Mouse (Mus musculus): Measurements from ENCODE around the gene Rbp3. TPM values are rescaled to one million over a fixed set of nuclear protein-coding genes. Genes with fewer than 3 reads are reported as not detected.

The Rbp3 gene
- polyA plus RNA-seq, 1 experiment from 2014 or later: 0.06 TPM

GRCm38 (mm10) chr14:33989201-33989600 lies 35.4 kb downstream of the Rbp3 start:
- no peak for ATAC-seq (ENCODE audit: low FRiP score, low read depth)
- H3K36me3 ChIP-seq: no peaks in the 10 kb centered on the region
- WGBS: 51% methylated on average over 3 of the region's 3 CpGs

GRCm38 (mm10) chr14:33991971-33992370 lies 38.2 kb downstream of the Rbp3 start:
- Histone ChIP-seq H3K36me3 (no peaks in the 10 kb centered on the region), H3K27me3 (no peaks in the 10 kb centered on the region), H3K9me3 (no peaks in the 10 kb centered on the region), H3K9ac (no peak overlapping the region), H3K4me1 (replicated peaks) (no peaks in the 10 kb centered on the region), H3K4me2 (no peak overlapping the region), H3K27ac (replicated peaks) (no peak overlapping the region), H3K4me3 (no peak overlapping the region)
- 81% methylated on average over 4 of the region's 4 CpGs for WGBS
- ATAC-seq (ENCODE audit: low FRiP score, low read depth): no peak

More at GRCm38 (mm10) chr14:33989201-33989600, 35.4 kb downstream of the Rbp3 start:
- Histone ChIP-seq H3K9ac (no peak overlapping the region), H3K27me3 (no peaks in the 10 kb centered on the region), H3K27ac (replicated peaks) (no peak overlapping the region), H3K4me3 (no peak overlapping the region), H3K4me2 (no peak overlapping the region), H3K4me1 (replicated peaks) (no peaks in the 10 kb centered on the region), H3K9me3 (no peaks in the 10 kb centered on the region)

GRCm38 (mm10) chr14:33993051-33993450 lies 39.2 kb downstream of the Rbp3 start:
- Histone ChIP-seq H3K36me3 (no peaks in the 10 kb centered on the region), H3K9ac (no peak overlapping the region), H3K27ac (replicated peaks) (no peak overlapping the region), H3K9me3 (no peaks in the 10 kb centered on the region), H3K4me2 (no peak overlapping the region), H3K4me1 (replicated peaks) (no peaks in the 10 kb centered on the region), H3K27me3 (no peaks in the 10 kb centered on the region), H3K4me3 (no peak overlapping the region)
- WGBS: 93% methylated on average over 9 of the region's 9 CpGs
- no peak for ATAC-seq (ENCODE audit: low FRiP score, low read depth)

- H3K27me3 ChIP-seq: no peaks in the 10 kb centered on the region
- H3K9ac ChIP-seq: no peak overlapping the region
- no peak overlapping the region for H3K27ac ChIP-seq (replicated peaks)
- ATAC-seq (ENCODE audit: low FRiP score, low read depth): no peak
- 92% methylated on average over 6 of the region's 6 CpGs for WGBS
- no peaks in the 10 kb centered on the region for H3K4me1 ChIP-seq (replicated peaks)
- H3K4me3 ChIP-seq: no peak overlapping the region
- H3K9me3 ChIP-seq: no peaks in the 10 kb centered on the region
- no peaks in the 10 kb centered on the region for H3K36me3 ChIP-seq
- no peak overlapping the region for H3K4me2 ChIP-seq
These were observed 39.9 kb downstream of the Rbp3 start for GRCm38 (mm10) chr14:33993521-33994289.

- Histone ChIP-seq H3K9ac (no peak overlapping the region), H3K27ac (replicated peaks) (no peak overlapping the region), H3K27me3 (no peaks in the 10 kb centered on the region), H3K4me1 (replicated peaks) (no peaks in the 10 kb centered on the region), H3K9me3 (no peaks in the 10 kb centered on the region), H3K4me2 (no peak overlapping the region), H3K4me3 (no peak overlapping the region), H3K36me3 (no peaks in the 10 kb centered on the region)
- 74% methylated on average over 6 of the region's 6 CpGs for WGBS
- ATAC-seq (ENCODE audit: low FRiP score, low read depth): no peak
These were observed 43.6 kb downstream of the Rbp3 start for GRCm38 (mm10) chr14:33997427-33997826.

GRCm38 (mm10) chr14:34000076-34000475 lies 46.3 kb downstream of the Rbp3 start:
- no peak overlapping the region for H3K27ac ChIP-seq (replicated peaks)
- ATAC-seq (ENCODE audit: low FRiP score, low read depth): no peak
- no peak overlapping the region for H3K4me3 ChIP-seq
- H3K9ac ChIP-seq: no peak overlapping the region
- no peak overlapping the region for H3K4me2 ChIP-seq
- no peaks in the 10 kb centered on the region for H3K27me3 ChIP-seq
- H3K36me3 ChIP-seq: no peaks in the 10 kb centered on the region
- H3K9me3 ChIP-seq: no peaks in the 10 kb centered on the region
- no peaks in the 10 kb centered on the region for H3K4me1 ChIP-seq (replicated peaks)

- no peak overlapping the region for H3K4me3 ChIP-seq
- H3K36me3 ChIP-seq: no peaks in the 10 kb centered on the region
- H3K4me2 ChIP-seq: no peak overlapping the region
- no peak overlapping the region for H3K9ac ChIP-seq
- ATAC-seq (ENCODE audit: low FRiP score, low read depth): no peak
- no peaks in the 10 kb centered on the region for H3K27me3 ChIP-seq
- no peaks in the 10 kb centered on the region for H3K9me3 ChIP-seq
- no peaks in the 10 kb centered on the region for H3K4me1 ChIP-seq (replicated peaks)
- no peak overlapping the region for H3K27ac ChIP-seq (replicated peaks)
These were observed 47.6 kb downstream of the Rbp3 start for GRCm38 (mm10) chr14:34001445-34001844.

GRCm38 (mm10) chr14:34002358-34002757 lies 48.6 kb downstream of the Rbp3 start:
- no peak overlapping the region for H3K4me3 ChIP-seq
- no peaks in the 10 kb centered on the region for H3K27me3 ChIP-seq
- no peaks in the 10 kb centered on the region for H3K4me1 ChIP-seq (replicated peaks)
- no peak overlapping the region for H3K9ac ChIP-seq
- WGBS: 97% methylated on average over 5 of the region's 5 CpGs
- H3K4me2 ChIP-seq: no peak overlapping the region
- H3K9me3 ChIP-seq: no peaks in the 10 kb centered on the region
- no peaks in the 10 kb centered on the region for H3K36me3 ChIP-seq
- H3K27ac ChIP-seq (replicated peaks): no peak overlapping the region
- ATAC-seq (ENCODE audit: low FRiP score, low read depth): no peak

Other genes with a start within 250 kb of the Rbp3 start
- gene Gdf10, start 30.4 kb upstream of the Rbp3 start, polyA plus RNA-seq (2015; fragmentation: Nextera tagmentation; extraction: Ambion mirVana): 10.0 and 16.1 TPM in 2 replicates
- gene Gdf2, start 13.0 kb upstream of the Rbp3 start, polyA plus RNA-seq (2015; fragmentation: Nextera tagmentation; extraction: Ambion mirVana): 0.06 TPM in 1 of 2 replicates, not detected in the other
- 1.2 and 1.5 TPM in 2 replicates for gene Zfp488, start 24.8 kb downstream of the Rbp3 start, polyA plus RNA-seq (2015; fragmentation: Nextera tagmentation; extraction: Ambion mirVana)
- gene Gm30083, start 61.2 kb downstream of the Rbp3 start, polyA plus RNA-seq (2015; fragmentation: Nextera tagmentation; extraction: Ambion mirVana): not detected in 2 replicates
- not detected in 2 replicates for gene Gm5460, start 62.8 kb downstream of the Rbp3 start, polyA plus RNA-seq (2015; fragmentation: Nextera tagmentation; extraction: Ambion mirVana)
- not detected in 2 replicates for gene Antxrl, start 98.7 kb downstream of the Rbp3 start, polyA plus RNA-seq (2015; fragmentation: Nextera tagmentation; extraction: Ambion mirVana)
- gene Anxa8, start 132.0 kb downstream of the Rbp3 start, polyA plus RNA-seq (2015; fragmentation: Nextera tagmentation; extraction: Ambion mirVana): 0.16 TPM in 1 of 2 replicates, not detected in the other
- gene A630023A22Rik, start 148.8 kb downstream of the Rbp3 start, polyA plus RNA-seq (2015; fragmentation: Nextera tagmentation; extraction: Ambion mirVana): not detected in 2 replicates
- 0.13 and 0.22 TPM in 2 replicates for gene Npy4r, start 198.5 kb downstream of the Rbp3 start, polyA plus RNA-seq (2015; fragmentation: Nextera tagmentation; extraction: Ambion mirVana)
- gene Gprin2, start 247.7 kb downstream of the Rbp3 start, polyA plus RNA-seq (2015; fragmentation: Nextera tagmentation; extraction: Ambion mirVana): 6.1 and 6.2 TPM in 2 replicates

Data from hindbrain, embryonic 15.5 days (tissue).